Mouse (Mus musculus): ENCODE data around the gene Gucy2g. TPM values are rescaled to one million over a fixed set of nuclear protein-coding genes. Genes with fewer than 3 reads are reported as not detected.
"Not testable (repeated sequence)": the region's sequence is repeated elsewhere in the genome, so short reads cannot be mapped to it uniquely, and the experiment has no call there.

Gene Gucy2g
- total RNA-seq, 2 experiments from 2014 or later = 0.08 TPM; not detected in 1

DNA sequence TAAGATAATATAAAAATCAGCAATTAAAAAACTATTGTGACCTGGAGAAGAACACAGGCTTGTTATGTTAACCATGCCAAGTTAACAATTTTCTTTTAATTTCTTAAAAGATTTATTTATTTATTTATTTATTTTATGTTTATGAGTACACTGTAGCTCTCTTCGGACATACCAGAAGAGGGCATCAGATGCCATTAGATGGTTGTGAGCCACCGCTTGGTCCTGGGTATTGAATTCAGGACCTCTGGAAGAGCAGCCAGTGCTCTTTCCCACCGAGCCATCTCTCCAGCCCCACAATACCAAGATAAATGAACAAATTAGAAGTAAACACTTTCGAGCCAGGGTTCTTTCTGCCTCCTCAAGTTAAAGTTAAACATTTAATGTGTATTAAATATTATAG, 32.4 kb downstream of the Gucy2g start:
- DNase-seq = no peak
- intact Hi-C loops (cut with DNase I) = loop anchor here (5.0 to 10.0 kb wide), 3 partner anchors 674 to 1254 kb away; no protein-coding TSS in a partner anchor

- DNase-seq = no peak
- intact Hi-C loops (cut with DNase I) = loop anchor here (5.0 to 10.0 kb wide), 3 partner anchors 673 to 1253 kb away; no protein-coding TSS in a partner anchor
Measured at GRCm38 (mm10) chr19:55207746-55208538, 33.1 kb downstream of the Gucy2g start.

- no peak for DNase-seq
- intact Hi-C loops (cut with DNase I) = loop anchor here (5.0 to 10.0 kb wide), 3 partner anchors 672 to 1252 kb away; no protein-coding TSS in a partner anchor
Measured at GRCm38 (mm10) chr19:55207205-55207604, 33.8 kb downstream of the Gucy2g start.

DNA sequence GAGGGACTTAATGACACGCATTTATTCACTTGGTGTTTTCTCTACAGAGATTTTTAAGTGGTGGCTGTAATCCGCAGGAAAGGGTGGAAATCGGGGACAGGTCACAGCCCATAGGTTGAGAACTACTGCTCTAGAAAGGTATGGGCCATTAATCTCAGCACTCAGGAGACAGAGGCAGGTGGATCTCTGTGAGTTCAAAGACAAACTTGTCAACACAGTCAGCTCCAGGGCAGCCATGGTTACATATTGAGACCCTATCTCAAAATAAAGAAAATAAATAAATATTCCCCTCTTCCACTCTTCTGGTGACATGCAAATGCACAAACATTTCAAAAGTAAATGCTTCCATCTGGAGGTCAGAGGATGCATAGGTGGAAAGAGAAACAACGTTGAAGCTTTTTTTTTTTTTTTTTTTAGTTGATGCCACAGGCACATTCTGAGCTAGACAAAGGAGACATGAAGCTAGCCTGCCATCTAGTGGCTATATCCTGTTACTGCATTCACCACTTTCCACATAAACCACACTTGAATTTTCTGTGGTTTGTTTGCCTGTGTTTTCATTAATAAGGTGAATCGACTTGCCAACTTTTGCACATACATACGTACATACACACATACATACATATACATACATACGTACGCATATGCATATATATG, 34.4 kb downstream of the Gucy2g start:
- DNase-seq = peak; percentile 27 to 32
- intact Hi-C loops (cut with DNase I) = loop anchor here (5.0 to 10.0 kb wide), 3 partner anchors 672 to 1252 kb away; no protein-coding TSS in a partner anchor

- DNase-seq = peak; percentile 49 to 62
- intact Hi-C loops (cut with DNase I) = loop anchor here (2.0 kb wide), 2 partner anchors 126 to 136 kb away; no protein-coding TSS in a partner anchor
Measured at GRCm38 (mm10) chr19:55198303-55198702, 42.7 kb downstream of the Gucy2g start.

- intact Hi-C loops (cut with DNase I) = loop anchor here (2.0 kb wide), 1 partner anchor 97 kb away; no protein-coding TSS in a partner anchor
- DNase-seq = no peak
Measured at GRCm38 (mm10) chr19:55195574-55195973, 45.5 kb downstream of the Gucy2g start.

DNA sequence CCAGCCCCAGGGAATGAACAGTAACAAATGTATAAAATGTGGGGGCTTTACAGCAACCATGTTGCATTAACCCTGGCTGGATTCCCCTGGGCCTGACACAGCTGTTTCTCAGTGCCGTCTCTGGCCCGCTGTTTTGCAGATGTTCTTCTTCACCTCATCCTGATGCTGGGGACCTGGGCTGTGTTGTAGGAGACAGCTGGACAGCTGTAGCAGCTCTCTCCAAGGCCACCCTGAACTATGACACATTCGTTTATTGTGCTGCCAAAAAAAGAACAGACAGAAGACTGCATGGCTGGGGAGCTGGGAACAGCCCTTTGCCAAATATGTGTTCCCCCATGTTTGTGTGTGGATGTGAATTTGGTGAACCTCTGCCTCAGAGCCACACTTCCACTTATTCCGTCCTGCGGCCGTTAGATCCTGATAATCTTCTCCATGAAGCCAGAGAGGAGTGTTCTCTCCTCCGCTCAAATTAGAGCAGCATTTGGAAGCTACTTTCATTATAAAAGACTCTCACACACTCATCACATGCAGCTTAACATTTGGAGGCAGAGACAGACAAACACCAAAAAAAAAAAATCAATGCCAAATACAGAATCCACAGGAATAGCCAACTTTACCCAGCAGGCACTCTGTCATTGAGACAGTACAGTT, 46.4 kb downstream of the Gucy2g start:
- peak; percentile 32 to 46 for DNase-seq
- intact Hi-C loops (cut with DNase I) = loop anchor here (2.0 kb wide), 1 partner anchor 96 kb away; no protein-coding TSS in a partner anchor

- intact Hi-C loops (cut with DNase I) = loop anchor here (2.0 kb wide), 1 partner anchor 95 kb away; no protein-coding TSS in a partner anchor
- no peak for DNase-seq
Measured at GRCm38 (mm10) chr19:55193717-55194394, 47.2 kb downstream of the Gucy2g start.

DNA sequence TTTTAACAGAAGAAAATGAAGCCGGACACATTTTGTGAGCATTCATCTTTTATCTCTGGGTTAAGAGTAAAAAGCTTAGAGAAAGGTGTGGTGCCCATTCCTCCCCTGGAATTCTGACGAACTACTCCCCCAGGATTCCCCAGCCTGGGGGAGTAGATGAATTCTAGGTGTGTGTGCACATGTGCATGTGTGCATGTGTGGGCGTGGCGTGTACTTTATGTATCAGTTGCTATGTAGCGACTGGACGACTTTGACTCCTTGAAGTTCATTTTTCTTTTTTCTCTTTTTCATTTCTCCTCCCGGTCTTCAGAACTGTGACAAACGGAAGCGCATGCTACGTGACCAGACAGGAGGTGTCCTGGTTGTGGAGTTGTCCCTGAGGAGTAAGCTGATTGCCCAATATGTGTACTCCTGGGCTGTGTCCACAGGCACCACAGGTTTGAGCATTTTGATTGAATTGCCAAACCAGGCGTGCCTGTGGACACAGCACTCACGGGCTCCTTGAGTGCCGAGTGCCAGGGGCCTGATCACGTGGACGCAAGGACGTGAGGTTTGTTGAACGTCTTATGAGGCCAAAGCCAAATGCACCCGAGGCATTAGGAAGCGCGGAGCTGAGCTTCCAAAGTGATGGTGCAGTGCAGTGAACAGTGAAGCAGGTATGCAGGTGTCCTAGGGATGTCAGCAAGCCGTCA, 48.6 kb downstream of the Gucy2g start:
- no peak for DNase-seq
- intact Hi-C loops (cut with DNase I) = no loop called here

GRCm38 (mm10) chr19:55191596-55191995, 49.4 kb downstream of the Gucy2g start:
- intact Hi-C loops (cut with DNase I) = no loop called here
- no peak for DNase-seq

DNA sequence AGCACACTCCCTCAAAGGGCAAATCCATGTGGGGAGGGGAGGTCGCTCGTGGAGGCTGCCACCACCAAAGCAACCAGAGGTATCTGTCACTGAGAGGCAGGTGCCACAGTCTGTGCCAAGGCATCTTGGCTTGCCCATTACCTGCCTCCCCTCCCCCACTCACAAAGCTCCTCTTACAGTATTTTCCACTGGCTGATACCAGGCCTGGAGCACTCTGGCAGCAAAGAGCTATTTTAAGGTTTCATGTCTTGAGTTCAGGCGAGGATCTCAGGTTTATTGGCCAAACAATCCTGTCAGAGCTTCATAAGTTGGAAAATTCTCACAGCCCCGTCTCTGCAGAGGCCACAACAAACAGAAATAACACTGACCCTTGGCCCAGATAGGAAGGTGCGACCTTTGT, 51.0 kb downstream of the Gucy2g start:
- DNase-seq = peak; percentile 18 to 60
- intact Hi-C loops (cut with DNase I) = no loop called here

- no peak for DNase-seq
- intact Hi-C loops (cut with DNase I) = no loop called here
Measured at GRCm38 (mm10) chr19:55185651-55186050, 55.4 kb downstream of the Gucy2g start.

DNA sequence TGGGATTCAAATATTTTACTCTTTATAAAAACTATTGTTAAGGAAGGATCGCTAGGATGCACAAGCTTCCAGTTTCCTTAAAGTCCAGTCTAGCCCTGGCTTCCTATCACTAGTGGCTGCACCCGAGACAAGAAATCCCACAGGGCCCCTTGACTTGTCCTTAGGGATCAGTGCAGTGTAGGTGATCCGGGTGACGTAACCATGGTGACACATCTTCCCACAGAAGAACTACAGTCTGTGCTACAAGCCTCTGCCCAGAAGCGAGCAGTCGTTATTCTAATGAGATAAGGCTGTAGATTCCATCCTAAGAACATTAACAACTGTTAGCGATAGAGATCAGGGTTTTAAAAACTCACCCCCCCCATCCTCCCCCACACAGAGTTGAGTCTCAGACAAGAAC, 56.0 kb downstream of the Gucy2g start:
- intact Hi-C loops (cut with DNase I) = no loop called here
- no peak for DNase-seq

DNA sequence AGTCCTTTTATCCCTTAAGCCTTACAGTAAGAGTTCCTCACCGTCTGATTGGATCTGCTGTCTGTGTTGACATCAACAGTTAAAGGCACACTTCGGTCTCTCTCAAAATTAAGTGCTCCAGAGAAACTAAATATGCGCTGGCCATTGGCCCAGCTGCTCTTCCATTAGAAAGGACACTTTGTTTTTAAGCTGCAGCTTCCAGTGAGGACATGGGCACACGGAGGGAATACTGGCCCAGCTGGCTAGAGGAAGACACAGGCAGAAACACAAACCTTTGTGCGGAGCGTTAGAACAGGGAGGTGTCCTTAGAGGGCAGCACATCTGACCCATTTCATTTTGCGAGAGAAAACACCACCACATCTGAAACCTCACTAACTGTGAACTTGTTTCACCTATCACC, 56.6 kb downstream of the Gucy2g start:
- intact Hi-C loops (cut with DNase I) = no loop called here
- no peak for DNase-seq

GRCm38 (mm10) chr19:55180433-55180832, 60.6 kb downstream of the Gucy2g start, which contains the start of gene Tectb:
Gene Tectb (plus strand): TSS chr19:55180733.
- intact Hi-C loops (cut with DNase I) = no loop called here
- DNase-seq = no peak

GRCm38 (mm10) chr19:55177143-55177542, 63.9 kb downstream of the Gucy2g start:
- intact Hi-C loops (cut with DNase I) = no loop called here
- DNase-seq = no peak

DNA sequence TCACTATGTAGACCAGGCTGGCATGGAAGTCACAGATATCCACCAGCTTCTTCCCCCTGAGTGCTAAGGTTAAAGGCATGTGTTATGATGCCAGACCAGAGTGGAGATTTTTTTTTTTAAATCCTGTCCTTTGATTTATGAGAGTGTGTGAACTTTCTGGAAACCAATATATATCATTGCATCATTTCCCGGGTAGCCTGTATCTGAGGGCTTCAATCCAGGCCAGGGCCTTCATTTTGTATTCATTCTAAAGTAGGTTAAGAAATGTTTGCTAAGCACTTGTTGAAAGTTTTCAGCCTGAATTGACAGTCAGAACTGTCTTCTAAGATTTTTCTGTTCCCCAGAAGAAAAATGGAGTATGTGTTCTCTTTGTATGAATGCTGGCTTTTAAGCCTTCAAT, 69.5 kb downstream of the Gucy2g start:
- no peak for DNase-seq
- intact Hi-C loops (cut with DNase I) = no loop called here

DNA sequence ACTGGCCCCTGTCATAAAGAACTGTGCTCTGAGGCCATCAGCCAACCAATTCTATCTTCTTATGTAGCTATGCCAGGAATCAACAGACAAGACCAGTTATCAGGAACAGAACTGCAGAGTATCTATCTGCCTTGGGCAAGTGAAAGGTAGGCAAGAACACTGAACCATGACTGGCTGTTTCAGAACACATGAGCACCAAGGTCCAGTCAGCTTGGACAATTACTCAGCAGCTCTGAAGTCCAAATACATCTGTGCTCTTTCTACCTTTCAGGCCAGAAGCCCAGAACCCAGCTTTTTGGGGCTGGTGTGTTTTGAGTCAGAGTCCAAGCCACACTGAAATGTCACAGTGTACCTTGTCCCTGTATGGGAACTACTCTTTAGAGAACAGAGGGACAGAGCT, 70.6 kb downstream of the Gucy2g start:
- intact Hi-C loops (cut with DNase I) = no loop called here
- DNase-seq = no peak

DNA sequence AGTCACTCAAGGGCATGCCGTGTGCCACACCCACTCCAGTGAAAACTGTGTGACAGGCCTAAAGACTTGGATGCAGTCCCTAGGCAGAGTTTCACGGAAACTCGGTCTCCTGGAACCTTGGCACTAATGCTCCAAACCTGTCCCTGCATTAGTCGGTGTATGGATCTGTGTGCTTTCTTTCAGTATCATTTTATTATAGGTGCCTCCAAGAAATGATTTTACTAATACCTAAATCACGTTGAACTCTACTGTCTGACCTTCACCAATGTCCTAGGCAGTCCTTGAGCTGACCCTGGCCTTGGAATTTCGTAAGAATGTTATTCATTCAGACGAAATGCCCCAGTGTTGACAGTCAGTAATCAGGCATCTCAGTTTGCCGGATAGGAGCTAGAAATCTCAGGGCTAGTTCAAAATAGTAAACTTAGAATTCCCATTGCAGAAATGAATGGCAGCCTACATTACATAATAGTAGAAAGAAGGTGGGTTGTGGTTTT, 71.8 kb downstream of the Gucy2g start:
- DNase-seq; intact Hi-C loops (cut with DNase I): not testable (repeated sequence)

- no peak for DNase-seq
- intact Hi-C loops (cut with DNase I) = no loop called here
Measured at GRCm38 (mm10) chr19:55168360-55168759, 72.7 kb downstream of the Gucy2g start.

All from heart, postnatal 36 days (tissue).